Mouse (Mus musculus): ENCODE data around the gene Wfdc6a.
"Not testable (repeated sequence)": the region's sequence is repeated elsewhere in the genome, so short reads cannot be mapped to it uniquely, and the experiment has no call there.

The Wfdc6a gene

GRCm38 (mm10) chr2:164585025-164585725 is at the start of gene Wfdc6a:
Wfdc6a (minus strand) TSS chr2:164585447.
- DNase-seq (ENCODE audit: low spot score): not testable (repeated sequence)

DNA sequence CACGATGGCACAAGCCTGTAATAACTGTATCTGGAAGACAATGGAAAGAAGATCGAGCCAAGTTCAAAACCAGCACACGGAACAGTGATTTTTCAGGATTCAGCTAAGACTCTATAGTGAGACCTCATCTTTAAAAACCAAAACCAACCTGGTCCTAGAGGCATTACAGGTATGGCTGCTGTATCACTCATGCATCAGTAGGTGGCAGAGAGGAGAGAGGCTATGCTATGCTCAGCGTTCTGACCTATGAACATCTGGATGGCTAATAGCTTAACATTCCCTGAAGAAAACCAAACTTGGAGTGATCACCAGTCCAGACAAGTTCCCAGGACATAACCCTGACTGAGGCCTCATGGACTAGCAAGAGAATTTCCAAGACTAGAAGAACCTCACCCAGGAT is 36.5 kb upstream of the Wfdc6a start:
- DNase-seq (ENCODE audit: low spot score): no peak

- DNase-seq (ENCODE audit: low spot score): no peak
These were observed 33.8 kb upstream of the Wfdc6a start for GRCm38 (mm10) chr2:164619050-164619449.

- DNase-seq (ENCODE audit: low spot score): no peak
These were observed 30.1 kb upstream of the Wfdc6a start for GRCm38 (mm10) chr2:164615386-164615785.

DNA sequence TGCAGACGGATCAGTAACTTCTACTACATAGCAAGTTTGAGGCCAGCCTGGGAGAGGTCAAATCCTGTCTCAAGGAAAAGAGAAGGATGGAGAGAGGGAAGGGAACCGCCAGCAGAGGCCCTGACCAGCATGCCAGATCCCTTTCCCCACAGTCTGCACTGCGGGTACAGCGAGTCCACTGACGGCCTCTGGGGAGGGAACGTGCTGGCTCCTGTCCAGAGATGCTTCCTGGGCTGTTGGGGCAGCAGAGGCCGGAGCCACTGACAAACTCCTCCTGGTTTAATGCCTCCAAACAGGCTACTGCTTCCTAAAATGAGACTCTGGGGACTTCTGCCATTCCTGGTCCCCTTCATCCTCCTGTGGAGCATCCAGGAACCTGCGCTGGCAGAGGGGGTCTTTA is 28.2 kb upstream of the Wfdc6a start, which contains the start of the genes Wfdc6b and Wfdc8:
Gene Wfdc6b (plus strand): TSS at position 52 of the 400 bp plus-strand sequence.
Gene Wfdc8 (minus strand): TSS at position 156 of the 400 bp plus-strand sequence.
- peak; percentile 36 for DNase-seq (ENCODE audit: low spot score)

GRCm38 (mm10) chr2:164608781-164609180 is 23.5 kb upstream of the Wfdc6a start:
- no peak for DNase-seq (ENCODE audit: low spot score)

- DNase-seq (ENCODE audit: low spot score): no peak
These were observed 19.2 kb upstream of the Wfdc6a start for GRCm38 (mm10) chr2:164604411-164604810.

- DNase-seq (ENCODE audit: low spot score): no peak
These were observed 18.2 kb upstream of the Wfdc6a start for GRCm38 (mm10) chr2:164603482-164603881.

GRCm38 (mm10) chr2:164600179-164600578 is 14.9 kb upstream of the Wfdc6a start:
- DNase-seq (ENCODE audit: low spot score): no peak

- DNase-seq (ENCODE audit: low spot score): no peak
These were observed 8.2 kb upstream of the Wfdc6a start, which contains the start of gene Eppin for GRCm38 (mm10) chr2:164593494-164593893. Eppin (minus strand) TSS chr2:164593594.

DNA sequence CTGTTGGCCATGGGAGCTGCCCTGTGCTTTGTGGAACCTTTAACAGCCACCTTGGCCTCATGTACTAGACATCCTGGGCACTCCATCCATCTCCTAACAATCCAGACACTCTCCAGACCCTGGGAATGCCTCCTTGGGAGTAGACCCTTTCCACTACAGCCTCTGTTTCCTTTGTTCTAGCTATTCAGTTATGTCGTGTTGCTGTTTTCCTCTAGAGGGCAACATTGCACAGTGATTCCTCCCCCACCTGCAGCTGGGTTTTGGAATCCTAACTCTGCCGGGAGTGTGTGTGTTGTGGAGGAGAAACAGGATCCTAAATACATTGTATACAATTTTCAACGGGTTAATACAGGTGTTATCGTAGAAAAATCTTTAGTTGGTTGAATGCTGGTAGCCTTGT is 6.8 kb upstream of the Wfdc6a start:
- no peak for DNase-seq (ENCODE audit: low spot score)

DNA sequence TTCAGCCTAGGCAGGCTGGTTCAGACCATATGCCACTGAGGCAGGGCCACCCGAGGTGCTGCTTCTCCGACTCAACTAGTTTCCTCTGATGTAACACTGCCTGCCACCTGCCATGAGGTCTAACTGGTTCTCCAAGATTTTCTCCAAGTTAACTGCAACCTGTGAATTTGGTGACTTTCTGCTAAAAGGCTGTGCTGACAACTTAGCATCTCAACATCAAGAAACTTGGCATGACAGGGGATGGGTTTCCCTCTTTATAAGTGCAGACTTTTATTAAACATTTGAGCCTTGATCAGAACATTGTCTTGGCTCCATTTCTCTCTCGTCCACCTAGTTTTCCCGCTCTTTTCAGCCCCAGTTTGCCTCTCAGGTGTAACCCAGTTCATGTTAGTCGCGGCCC is 11.9 kb downstream of the Wfdc6a start, which contains the start of gene Spint3:
Gene Spint3 (minus strand): TSS at position 101 of the 400 bp plus-strand sequence.
- DNase-seq (ENCODE audit: low spot score): not testable (repeated sequence)

GRCm38 (mm10) chr2:164567460-164567859 is 17.8 kb downstream of the Wfdc6a start:
- DNase-seq (ENCODE audit: low spot score): no peak

GRCm38 (mm10) chr2:164566997-164567396 is 18.2 kb downstream of the Wfdc6a start:
- DNase-seq (ENCODE audit: low spot score): no peak

DNA sequence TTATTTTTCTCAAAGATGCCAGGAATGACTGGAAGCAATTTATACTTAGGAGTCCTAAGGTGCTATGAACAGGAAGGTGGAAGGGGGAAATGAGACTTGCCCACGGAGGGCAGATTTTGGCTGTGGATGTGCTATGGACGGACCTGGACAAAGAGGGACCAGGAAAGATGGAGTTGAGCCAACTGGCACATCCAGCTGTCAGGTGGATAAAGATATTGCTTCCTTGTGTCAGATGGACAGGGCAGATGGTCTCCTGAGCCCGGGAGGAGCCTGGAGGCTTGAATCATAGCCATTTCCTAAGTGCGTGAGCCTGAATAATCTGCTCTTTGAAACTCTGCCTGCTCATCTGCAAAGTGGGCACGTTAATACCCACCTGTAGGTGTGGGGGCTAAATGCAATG is 20.9 kb downstream of the Wfdc6a start:
- DNase-seq (ENCODE audit: low spot score): no peak

DNA sequence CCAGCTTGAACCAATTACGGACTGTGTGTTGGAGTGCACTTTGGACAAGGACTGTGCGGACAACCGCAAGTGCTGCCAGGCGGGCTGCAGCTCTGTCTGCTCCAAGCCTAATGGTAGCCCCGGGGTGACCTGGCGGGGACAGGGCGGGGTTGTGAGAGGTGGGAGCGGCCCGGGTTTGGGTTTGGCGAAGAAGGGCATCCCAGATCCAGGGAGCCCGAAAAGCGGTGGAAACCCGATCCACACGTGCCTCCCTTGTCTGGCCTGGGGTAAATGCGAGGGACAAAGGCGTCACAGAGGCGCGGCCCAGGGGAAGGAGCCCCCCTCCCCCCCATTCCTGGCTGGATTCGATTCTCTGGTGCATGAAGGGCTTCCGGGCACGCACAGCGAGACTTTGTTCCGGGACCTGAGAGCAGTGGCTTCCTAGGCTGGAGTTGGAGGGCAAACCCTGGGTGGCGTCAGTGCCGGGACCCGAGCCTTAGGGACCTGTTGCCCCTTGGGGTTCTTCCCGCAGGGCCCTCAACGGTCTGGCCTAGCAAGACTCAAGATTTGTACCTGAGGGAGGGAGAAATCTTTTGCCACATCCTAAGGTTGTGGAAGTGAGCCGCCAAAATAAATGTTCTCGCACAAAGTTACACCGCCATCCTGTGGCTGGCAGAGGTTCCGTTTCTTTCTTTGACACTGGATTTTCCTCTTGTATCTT is 21.8 kb downstream of the Wfdc6a start:
- DNase-seq (ENCODE audit: low spot score): peak; percentile 34

DNA sequence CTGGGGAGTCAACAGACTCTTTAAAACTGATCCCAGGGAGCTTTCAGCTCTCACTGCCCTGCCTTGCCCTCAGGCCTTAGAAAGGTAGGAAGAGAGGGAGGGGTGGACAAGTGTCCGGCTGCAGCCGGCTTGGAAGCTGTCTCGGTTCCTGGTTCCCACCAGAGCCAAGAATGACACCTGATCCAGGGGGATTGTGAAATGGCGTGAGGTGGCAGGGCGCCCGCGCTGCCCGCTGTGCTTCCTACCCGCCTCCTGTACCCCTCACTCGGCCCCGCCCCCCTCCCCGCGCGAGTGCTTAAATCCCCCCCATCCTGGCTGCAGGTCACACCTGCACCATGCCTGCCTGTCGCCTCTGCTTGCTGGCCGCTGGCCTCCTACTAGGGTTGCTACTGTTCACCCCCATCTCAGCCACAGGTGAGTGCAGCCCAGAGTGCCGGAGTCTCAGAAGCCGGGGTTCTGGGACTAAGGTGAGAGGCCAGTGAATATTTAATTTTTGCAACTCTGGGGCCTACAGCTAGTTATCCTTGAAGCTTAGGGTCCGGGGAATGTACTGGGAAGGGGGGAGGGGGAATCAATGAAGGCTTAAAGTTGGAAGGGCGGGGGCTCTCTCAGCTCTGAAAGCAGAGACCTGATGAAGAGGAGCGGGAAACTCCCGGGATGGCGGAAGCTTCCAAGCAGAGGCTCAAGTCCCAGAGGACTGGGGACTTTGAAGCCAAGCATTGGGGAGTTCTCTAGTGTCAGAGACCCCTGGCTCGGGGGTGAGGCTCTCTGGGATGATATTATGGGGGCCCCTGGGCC is 22.7 kb downstream of the Wfdc6a start, which contains the start of gene Wfdc2:
Gene Wfdc2 (plus strand): TSS at position 23 of the 798 bp plus-strand sequence.
- DNase-seq (ENCODE audit: low spot score): peak; percentile 35

- no peak for DNase-seq (ENCODE audit: low spot score)
These were observed 25.1 kb downstream of the Wfdc6a start for GRCm38 (mm10) chr2:164560106-164560505.

DNA sequence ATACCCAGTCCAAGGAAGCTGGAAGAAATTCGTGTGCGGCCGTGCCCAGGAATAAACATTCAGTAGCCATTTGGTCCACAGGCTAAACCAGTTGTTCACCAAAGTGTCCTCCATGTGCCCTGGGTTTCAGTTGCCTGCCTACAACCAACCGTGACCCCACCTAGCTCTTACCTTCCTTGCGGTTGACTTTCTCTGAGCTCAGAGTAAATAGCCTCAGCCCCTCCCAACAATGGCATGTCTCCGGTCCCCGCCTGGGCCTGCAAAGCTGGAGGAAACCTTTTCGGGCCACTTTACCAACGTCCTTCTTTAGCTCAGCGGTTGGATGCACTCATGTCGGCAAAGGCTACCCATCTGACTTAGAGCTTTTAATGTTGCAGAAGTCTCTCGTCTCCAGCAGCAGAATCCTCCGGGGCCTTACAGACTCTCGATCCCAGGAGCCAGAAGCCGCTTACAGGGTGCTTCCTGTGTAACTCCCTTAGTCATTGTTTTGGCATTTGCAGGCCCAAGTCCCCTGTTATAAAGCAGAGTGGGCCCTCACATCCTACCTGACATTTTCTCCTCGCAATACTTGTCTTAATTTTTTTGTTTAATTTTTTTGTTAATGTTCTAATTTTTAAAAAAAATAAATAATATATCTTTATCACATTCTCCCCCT is 26.1 kb downstream of the Wfdc6a start:
- no peak for DNase-seq (ENCODE audit: low spot score)

DNA sequence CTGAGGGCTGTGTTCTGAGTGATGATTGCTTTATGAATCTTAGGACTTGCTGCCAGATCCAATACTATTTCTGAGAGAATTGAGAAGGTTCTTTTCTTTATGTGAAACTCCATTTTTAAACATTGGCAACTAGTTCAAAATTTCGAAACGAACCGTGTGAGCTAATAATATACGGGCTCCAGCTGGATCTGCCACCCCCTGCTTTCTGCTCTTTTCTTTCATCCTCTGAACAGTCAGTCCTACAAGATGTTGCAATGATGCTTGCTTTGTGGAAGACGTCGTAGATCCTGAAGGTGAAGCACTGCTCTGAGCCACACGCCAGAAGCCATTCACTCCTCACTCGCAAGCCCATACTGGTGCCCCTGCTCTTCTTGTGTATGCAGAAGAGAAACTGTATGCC is 26.8 kb downstream of the Wfdc6a start:
- DNase-seq (ENCODE audit: low spot score): no peak

DNA sequence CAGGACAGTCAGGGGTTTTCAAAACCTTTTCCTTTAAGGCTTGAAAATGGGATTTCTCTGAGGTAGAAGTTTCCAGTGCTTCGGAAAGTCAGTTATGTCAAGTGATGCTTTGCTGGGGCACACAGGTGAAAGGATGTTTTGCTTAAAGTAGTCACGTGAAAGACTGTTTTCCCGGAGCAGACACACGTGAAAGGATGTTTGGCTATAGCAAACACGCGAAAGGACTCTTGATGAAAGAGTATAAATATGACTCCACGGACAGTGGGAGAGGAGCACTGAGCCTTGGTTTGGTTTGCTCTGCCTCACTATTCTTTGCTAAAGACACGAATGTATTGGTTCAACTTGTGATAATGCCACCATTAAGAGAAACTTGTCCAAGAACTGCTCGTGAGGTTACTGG is 33.7 kb downstream of the Wfdc6a start:
- DNase-seq (ENCODE audit: low spot score): no peak

DNA sequence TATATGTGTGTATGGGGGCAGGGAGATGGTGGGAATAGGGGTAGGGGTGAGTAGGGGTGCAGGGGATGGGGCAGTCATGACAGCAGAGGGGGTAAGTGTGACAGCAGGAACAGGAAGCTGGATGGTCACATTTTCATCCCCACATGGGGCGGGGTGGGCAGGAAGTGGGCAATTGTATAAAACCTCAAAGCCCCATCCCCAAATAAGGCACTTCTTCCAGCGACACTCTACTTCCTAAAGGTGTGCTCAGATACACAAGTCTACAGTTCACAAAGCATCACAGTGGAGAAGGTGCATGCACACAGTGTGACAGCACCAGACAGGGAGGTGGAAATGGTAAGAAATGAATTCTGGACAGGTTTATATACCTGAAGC is 34.4 kb downstream of the Wfdc6a start:
- no peak for DNase-seq (ENCODE audit: low spot score)

Measured in ovary, postnatal 14 days (tissue).